Mouse (Mus musculus) kidney, embryonic 15.5 days (tissue): ENCODE measurements around the gene Cfi. TPM values are rescaled to one million over a fixed set of nuclear protein-coding genes. Genes with fewer than 3 reads are reported as not detected.

Experiments
- ATAC-seq: fragments of 200-750 bp; cut with Nextera tagmentation; replicated peaks from 2 replicates; pipeline ENCODE4 v1.8.0; 2017; ENCODE audit warnings: moderate TSS enrichment; ENCODE audit not compliant: low FRiP score
- H3K27ac ChIP-seq: fragments of 300-500 bp; sonication (generic); 2 replicates; pipeline ENCODE4 v1.5.1; 2015; ENCODE audit warnings: mild to moderate bottlenecking, inconsistent platforms
- H3K27me3 ChIP-seq: fragments of 300-500 bp; sonication (generic); 2 replicates; pipeline ENCODE4 v1.6.1; 2015; ENCODE audit warnings: inconsistent platforms
- H3K36me3 ChIP-seq: fragments of 300-500 bp; sonication (generic); 2 replicates; pipeline ENCODE4 v1.6.1; 2015; ENCODE audit warnings: inconsistent platforms
- H3K4me1 ChIP-seq: fragments of 300-500 bp; sonication (generic); 2 replicates; pipeline ENCODE4 v1.6.1; 2015; ENCODE audit warnings: inconsistent platforms
- H3K4me2 ChIP-seq: fragments of 300-500 bp; sonication (generic); 2 replicates; pipeline ENCODE4 v1.6.1; 2015; ENCODE audit warnings: moderate library complexity, mild to moderate bottlenecking, inconsistent platforms
- H3K4me3 ChIP-seq: fragments of 300-500 bp; sonication (generic); replicated peaks from 2 replicates; pipeline ENCODE4 v1.5.1; 2015; ENCODE audit warnings: mild to moderate bottlenecking, inconsistent platforms
- H3K9ac ChIP-seq: fragments of 300-500 bp; sonication (generic); 2 replicates; pipeline ENCODE4 v1.6.1; 2015; ENCODE audit warnings: mild to moderate bottlenecking, inconsistent platforms
- H3K9me3 ChIP-seq: fragments of 300-500 bp; sonication (generic); replicated peaks from 2 replicates; pipeline ENCODE4 v1.6.1; 2016; ENCODE audit warnings: inconsistent platforms
- WGBS: fragments of 180-500 bp; shearing (Covaris S2); methylation state at CpG from one replicate; pipeline ENCODE4 v1.1.7; 2015; ENCODE audit warnings: mixed read lengths; 5-methylcytosine and 5-hydroxymethylcytosine counted together
- polyA plus RNA-seq: library from polyadenylated mRNA; unstranded; fragments of >200 nt; fragmentation: Nextera tagmentation; extraction: Ambion mirVana; gene quantifications from 2 replicates; pipeline ENCODE4 v1.2.1, GENCODE M21; 2015

Cfi gene
- polyA plus RNA-seq: 14.2 and 17.5 TPM in 2 replicates

GRCm38 (mm10) chr3:129835388-129835934 lies at the start of gene Cfi:
Gene Cfi, plus strand, starts transcription at chr3:129835884.
- 0 out of 2 replicates have a peak, but pooled peaks have one; percentile 9 for ATAC-seq
- H3K9ac ChIP-seq: no peak within 1 kb of the TSS
- H3K4me1 ChIP-seq: peaks cover 9% of the 10 kb centered on the region
- no peaks in the 10 kb centered on the region for H3K36me3 ChIP-seq
- peak within 1 kb of the TSS; percentile 21 for H3K4me3 ChIP-seq
- WGBS: 41% methylated on average over 6 of the region's 6 CpGs
- peak within 1 kb of the TSS; percentile 52 for H3K4me2 ChIP-seq
- H3K27me3 ChIP-seq: 0 out of 2 replicates have a peak, but pooled peaks cover 3% of the 10 kb centered on the region
- H3K27ac ChIP-seq: peak within 1 kb of the TSS; percentile 92
- no peaks in the 10 kb centered on the region for H3K9me3 ChIP-seq

DNA sequence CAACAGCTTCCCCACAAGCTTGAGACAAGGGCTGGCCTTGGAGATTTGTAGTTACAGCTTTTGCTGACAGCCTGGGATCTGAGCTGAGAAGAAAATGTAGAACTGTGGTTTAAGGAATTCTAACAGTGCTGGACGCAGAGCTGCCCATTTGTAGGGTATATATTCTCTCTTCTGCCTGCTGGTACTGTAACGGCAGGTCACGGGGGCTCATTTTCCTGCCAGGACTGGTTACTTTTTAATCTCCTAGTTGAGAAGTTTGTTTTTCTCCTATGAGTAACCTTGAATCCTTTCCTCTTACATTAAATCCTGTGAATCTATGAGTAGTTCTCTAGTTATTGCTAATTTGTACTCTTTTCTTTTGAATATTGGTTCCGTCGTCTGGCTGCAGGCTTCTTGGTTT lies 41.9 kb upstream of the Cfi start:
- H3K36me3 ChIP-seq: no peaks in the 10 kb centered on the region
- 87% methylated on average over 5 of the region's 5 CpGs for WGBS

DNA sequence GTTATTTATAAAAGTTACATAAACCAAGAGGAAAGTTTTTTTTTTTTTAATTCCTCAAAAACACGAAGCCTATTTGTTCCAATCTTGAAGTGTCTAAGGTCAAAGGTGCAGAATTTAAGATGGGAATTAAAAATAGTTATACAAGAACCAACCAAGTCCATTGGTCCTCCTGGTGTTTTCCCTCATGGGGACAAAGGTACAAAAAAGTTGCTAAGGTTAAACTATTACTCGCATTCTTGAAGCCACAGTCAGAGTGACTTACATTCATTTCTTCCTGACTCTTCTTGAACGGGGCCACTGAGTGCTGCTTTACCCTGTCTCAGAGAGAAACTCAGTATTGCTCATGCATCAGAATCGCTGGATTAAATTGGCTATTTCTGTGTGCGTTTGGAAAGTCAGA lies 38.3 kb upstream of the Cfi start:
- H3K4me1 ChIP-seq: no peaks in the 10 kb centered on the region
- H3K27ac ChIP-seq: no peak overlapping the region
- no peak overlapping the region for H3K4me3 ChIP-seq
- no peaks in the 10 kb centered on the region for H3K9me3 ChIP-seq
- H3K9ac ChIP-seq: no peak overlapping the region
- no peak for ATAC-seq
- 74% methylated on average over 5 of the region's 5 CpGs for WGBS
- H3K27me3 ChIP-seq: no peaks in the 10 kb centered on the region
- H3K4me2 ChIP-seq: no peak overlapping the region
- H3K36me3 ChIP-seq: no peaks in the 10 kb centered on the region

More for the DNA sequence above, 41.9 kb upstream of the Cfi start:
- H3K27me3 ChIP-seq: no peaks in the 10 kb centered on the region
- H3K4me3 ChIP-seq: no peak overlapping the region
- no peak overlapping the region for H3K27ac ChIP-seq
- H3K9me3 ChIP-seq: no peaks in the 10 kb centered on the region
- H3K4me1 ChIP-seq: no peaks in the 10 kb centered on the region
- no peak for ATAC-seq
- H3K4me2 ChIP-seq: no peak overlapping the region
- no peak overlapping the region for H3K9ac ChIP-seq

DNA sequence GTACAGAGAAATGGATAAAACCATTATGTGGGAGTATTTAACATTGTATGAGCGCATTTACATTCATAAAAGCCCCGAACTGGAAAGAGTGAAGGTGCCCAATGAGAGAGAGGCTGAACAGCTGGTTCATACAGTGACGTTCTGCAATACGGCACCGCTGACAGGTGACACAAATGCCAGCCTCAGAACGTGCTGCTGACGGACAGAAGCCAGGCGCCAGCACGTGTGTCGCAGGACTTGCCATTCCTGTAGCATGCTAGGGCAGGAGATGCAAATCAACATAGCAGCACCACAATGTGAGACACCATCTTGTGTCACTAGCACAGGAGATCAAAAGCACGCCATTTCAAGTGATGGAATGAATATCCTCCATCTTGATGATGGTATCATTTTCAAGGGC lies 37.1 kb upstream of the Cfi start:
- Histone ChIP-seq H3K9me3 (no peaks in the 10 kb centered on the region), H3K4me3 (no peak overlapping the region), H3K4me1 (no peaks in the 10 kb centered on the region), H3K9ac (no peak overlapping the region), H3K27ac (no peak overlapping the region), H3K36me3 (no peaks in the 10 kb centered on the region), H3K27me3 (no peaks in the 10 kb centered on the region), H3K4me2 (no peak overlapping the region)
- 83% methylated on average over 11 of the region's 11 CpGs for WGBS
- no peak for ATAC-seq

- no peak overlapping the region for H3K4me3 ChIP-seq
- no peak overlapping the region for H3K9ac ChIP-seq
- no peaks in the 10 kb centered on the region for H3K4me1 ChIP-seq
- H3K27me3 ChIP-seq: no peaks in the 10 kb centered on the region
- H3K9me3 ChIP-seq: no peaks in the 10 kb centered on the region
- H3K4me2 ChIP-seq: no peak overlapping the region
- ATAC-seq: no peak
- WGBS: 80% methylated on average over 2 of the region's 2 CpGs
- H3K27ac ChIP-seq: no peak overlapping the region
- H3K36me3 ChIP-seq: no peaks in the 10 kb centered on the region
Observed at GRCm38 (mm10) chr3:129799011-129799410, 36.7 kb upstream of the Cfi start.

GRCm38 (mm10) chr3:129803765-129804164 lies 31.9 kb upstream of the Cfi start, which contains the start of gene Lrit3:
Gene Lrit3, minus strand, starts transcription at chr3:129804030.
- 79% methylated on average over 10 of the region's 10 CpGs for WGBS
- no peak within 1 kb of the TSS for H3K9ac ChIP-seq
- no peaks in the 10 kb centered on the region for H3K9me3 ChIP-seq
- no peaks in the 10 kb centered on the region for H3K36me3 ChIP-seq
- ATAC-seq: no peak
- H3K27ac ChIP-seq: no peak within 1 kb of the TSS
- H3K4me3 ChIP-seq: no peak within 1 kb of the TSS
- no peaks in the 10 kb centered on the region for H3K27me3 ChIP-seq
- no peaks in the 10 kb centered on the region for H3K4me1 ChIP-seq
- H3K4me2 ChIP-seq: no peak within 1 kb of the TSS

- Histone ChIP-seq H3K4me3 (no peak overlapping the region), H3K4me1 (no peaks in the 10 kb centered on the region), H3K36me3 (peaks cover 42% of the 10 kb centered on the region), H3K9me3 (no peaks in the 10 kb centered on the region), H3K4me2 (no peak overlapping the region), H3K9ac (no peak overlapping the region), H3K27ac (0 out of 2 replicates have a peak overlapping the region, but pooled peaks have one; percentile 22), H3K27me3 (no peaks in the 10 kb centered on the region)
- no peak for ATAC-seq
- WGBS: 56% methylated on average over 9 of the region's 9 CpGs
Observed at GRCm38 (mm10) chr3:129820847-129821246, 14.8 kb upstream of the Cfi start.

GRCm38 (mm10) chr3:129821736-129822135 lies 13.9 kb upstream of the Cfi start:
- H3K9me3 ChIP-seq: no peaks in the 10 kb centered on the region
- no peaks in the 10 kb centered on the region for H3K4me1 ChIP-seq
- no peak overlapping the region for H3K27ac ChIP-seq
- 80% methylated on average over 8 of the region's 8 CpGs for WGBS
- ATAC-seq: no peak
- peaks cover 50% of the 10 kb centered on the region for H3K36me3 ChIP-seq
- H3K9ac ChIP-seq: no peak overlapping the region
- no peak overlapping the region for H3K4me2 ChIP-seq
- no peak overlapping the region for H3K4me3 ChIP-seq
- H3K27me3 ChIP-seq: no peaks in the 10 kb centered on the region

GRCm38 (mm10) chr3:129822206-129822775 lies 13.4 kb upstream of the Cfi start, which contains the start of gene Rrh:
Gene Rrh, minus strand, starts transcription at chr3:129822587.
- no peaks in the 10 kb centered on the region for H3K9me3 ChIP-seq
- no peaks in the 10 kb centered on the region for H3K27me3 ChIP-seq
- no peak within 1 kb of the TSS for H3K4me2 ChIP-seq
- no peak within 1 kb of the TSS for H3K9ac ChIP-seq
- H3K27ac ChIP-seq: no peak within 1 kb of the TSS
- 91% methylated on average over 11 of the region's 11 CpGs for WGBS
- H3K4me3 ChIP-seq: no peak within 1 kb of the TSS
- H3K4me1 ChIP-seq: no peaks in the 10 kb centered on the region
- peaks cover 54% of the 10 kb centered on the region for H3K36me3 ChIP-seq
- no peak for ATAC-seq

DNA sequence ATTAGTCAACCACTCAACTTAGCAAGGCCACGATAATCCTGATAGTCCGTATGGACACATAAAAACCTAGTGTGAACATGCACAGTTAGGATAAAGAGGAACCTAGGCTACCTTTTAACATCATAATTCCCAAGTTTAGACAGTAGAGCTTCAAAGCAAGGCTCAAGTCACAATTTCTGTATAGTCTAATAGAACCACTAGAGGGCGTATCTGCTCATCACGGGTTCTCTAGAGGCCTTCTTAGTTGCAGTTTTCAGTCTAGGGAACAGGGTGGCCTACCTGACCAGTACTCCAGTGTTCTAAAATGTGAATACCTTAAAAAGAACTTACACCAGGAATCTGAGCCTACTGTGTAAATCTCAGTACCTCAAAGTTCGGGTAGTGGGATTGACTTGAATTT lies 12.4 kb upstream of the Cfi start:
- Histone ChIP-seq H3K9ac (no peak overlapping the region), H3K36me3 (peaks cover 64% of the 10 kb centered on the region), H3K27me3 (no peaks in the 10 kb centered on the region), H3K4me1 (no peaks in the 10 kb centered on the region), H3K27ac (no peak overlapping the region), H3K9me3 (no peaks in the 10 kb centered on the region), H3K4me3 (no peak overlapping the region), H3K4me2 (no peak overlapping the region)
- ATAC-seq: 0 out of 2 replicates have a peak, but pooled peaks have one; percentile 61
- WGBS: 60% methylated on average over 5 of the region's 5 CpGs

GRCm38 (mm10) chr3:129824146-129824545 lies 11.5 kb upstream of the Cfi start:
- Histone ChIP-seq H3K4me2 (no peak overlapping the region), H3K9me3 (no peaks in the 10 kb centered on the region), H3K36me3 (peaks cover 71% of the 10 kb centered on the region), H3K4me1 (peaks cover 2% of the 10 kb centered on the region; the same call in 1 of the 2 replicates), H3K27me3 (no peaks in the 10 kb centered on the region), H3K27ac (no peak overlapping the region), H3K9ac (no peak overlapping the region), H3K4me3 (no peak overlapping the region)
- no peak for ATAC-seq
- WGBS: 96% methylated on average over 4 of the region's 4 CpGs

DNA sequence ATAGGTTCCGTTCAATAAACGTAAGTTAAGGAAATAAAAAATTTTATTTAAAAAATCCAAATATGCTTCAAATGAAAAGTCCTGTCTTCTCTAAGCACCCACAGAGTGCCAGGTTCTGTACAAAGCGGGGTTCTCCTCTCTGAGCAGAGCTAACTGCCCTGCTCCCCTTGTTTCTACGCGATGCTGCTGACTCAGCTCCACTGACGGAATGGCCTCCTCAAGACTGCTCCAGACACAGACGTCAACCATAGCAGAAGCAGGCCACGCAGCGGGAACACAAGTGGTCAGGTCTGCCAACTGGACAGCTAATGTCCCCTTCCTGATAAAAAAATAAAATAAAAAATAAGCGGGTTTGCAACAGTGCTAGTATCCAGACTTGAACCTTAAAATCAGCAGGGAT lies 10.8 kb upstream of the Cfi start:
- Histone ChIP-seq H3K4me1 (peaks cover 10% of the 10 kb centered on the region), H3K9ac (no peak overlapping the region), H3K4me3 (no peak overlapping the region), H3K27me3 (no peaks in the 10 kb centered on the region), H3K4me2 (no peak overlapping the region), H3K36me3 (peaks cover 71% of the 10 kb centered on the region), H3K9me3 (no peaks in the 10 kb centered on the region), H3K27ac (no peak overlapping the region)
- 92% methylated on average over 10 of the region's 10 CpGs for WGBS
- no peak for ATAC-seq
